Mouse (Mus musculus) small intestine, adult 2 months (tissue): Measurements from ENCODE around the gene Il10rb. TPM values are rescaled to one million over a fixed set of nuclear protein-coding genes. Genes with fewer than 3 reads are reported as not detected.
A peak's percentile ranks its signal among the peaks of the same experiment; 100 is the strongest.

Source experiments
- H3K27ac ChIP-seq: fragments of 200-500 bp; 2 replicates; pipeline ENCODE4 v1.5.1; 2012; ENCODE audit warnings: low read depth, low read length, control low read depth, inconsistent platforms; ENCODE audit not compliant: insufficient read depth
- H3K27me3 ChIP-seq: fragments of 200-500 bp; 2 replicates; pipeline ENCODE4 v1.6.1; 2012; ENCODE audit warnings: mild to moderate bottlenecking, moderate library complexity, low read length, inconsistent platforms; ENCODE audit not compliant: control insufficient read depth, insufficient read depth
- H3K36me3 ChIP-seq: fragments of 200-500 bp; 2 replicates; pipeline ENCODE4 v1.6.1; 2012; ENCODE audit warnings: mild to moderate bottlenecking, low read length, control low read depth, inconsistent platforms; ENCODE audit not compliant: control insufficient read depth, insufficient read depth
- H3K4me1 ChIP-seq: fragments of 200-500 bp; 2 replicates; pipeline ENCODE4 v1.6.1; 2012; ENCODE audit warnings: low read length, inconsistent platforms, mixed read lengths; ENCODE audit not compliant: control insufficient read depth, insufficient read depth, insufficient read length
- H3K4me3 ChIP-seq: fragments of 200-500 bp; 2 replicates; pipeline ENCODE4 v1.5.1; 2012; ENCODE audit warnings: low read depth, mild to moderate bottlenecking, control low read depth, inconsistent platforms, low read length, moderate library complexity
- CTCF ChIP-seq: fragments of 200-500 bp; IDR thresholded peaks from 2 replicates; pipeline ENCODE4 v1.5.1; 2012; ENCODE audit warnings: low read depth, mild to moderate bottlenecking, control low read depth, inconsistent platforms, low read length, moderate library complexity, mixed read lengths; ENCODE audit not compliant: insufficient replicate concordance, insufficient read length; ENCODE audit errors: extremely low read depth
- POLR2A ChIP-seq: fragments of 200-500 bp; IDR thresholded peaks from 2 replicates; pipeline ENCODE4 v1.6.1; 2012; ENCODE audit warnings: low read depth, mild to moderate bottlenecking, control low read depth, inconsistent platforms, low read length, moderate library complexity
- whole genome bisulfite sequencing: fragments of 180-500 bp; shearing (Covaris S2); methylation state at CpG from one replicate; pipeline ENCODE4 v1.1.7; 2018; 5-methylcytosine and 5-hydroxymethylcytosine counted together
- polyA plus RNA-seq: library from polyadenylated mRNA; depleted of rRNA; stranded (reverse); fragments of >200 nt; gene quantifications from 2 replicates; pipeline ENCODE4 v1.2.3, GENCODE M21; 2012

Il10rb gene
- polyA plus RNA-seq, 1 experiment = 51.2 TPM

GRCm38 (mm10) chr16:91459841-91460370 lies 53.9 kb downstream of the Il10rb start:
- Histone ChIP-seq H3K27me3 (no peaks in the 10 kb centered on the region), H3K27ac (no peak overlapping the region), H3K36me3 (no peaks in the 10 kb centered on the region), H3K4me1 (peaks cover 5% of the 10 kb centered on the region), H3K4me3 (no peak overlapping the region)
- no peak for TF ChIP-seq POLR2A
- TF ChIP-seq CTCF = peak; percentile 62; the same call in 1 of the 2 replicates
- 66% methylated on average over 11 of the region's 11 CpGs for WGBS

DNA sequence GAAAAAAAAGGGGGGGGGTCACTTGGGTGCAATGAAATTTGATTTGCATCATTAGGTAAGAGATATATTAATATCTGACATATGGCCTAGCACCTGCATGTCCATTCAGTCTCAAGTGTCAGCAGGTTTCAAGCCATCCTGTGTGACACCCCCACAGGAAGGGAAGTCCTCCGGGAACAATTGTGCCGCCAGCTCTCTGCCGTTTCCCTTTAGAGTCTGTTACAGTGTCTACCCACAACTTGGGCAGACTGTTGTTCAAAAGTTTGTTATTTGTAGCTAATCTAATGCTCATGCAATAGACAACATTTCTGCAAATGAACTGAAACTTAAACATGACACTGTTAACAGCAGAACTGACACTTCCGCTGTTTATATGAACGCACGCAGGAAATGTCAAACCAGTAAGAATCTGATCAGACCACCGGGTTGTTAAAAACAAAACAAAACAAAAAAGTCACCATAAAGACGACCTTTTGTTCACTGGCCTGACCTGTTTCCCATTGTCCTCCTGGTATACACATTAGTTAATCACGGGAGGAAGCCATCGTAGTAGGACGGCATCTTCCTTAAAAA lies 55.2 kb downstream of the Il10rb start:
- Histone ChIP-seq H3K27ac (peak overlapping the region; percentile 32), H3K36me3 (no peaks in the 10 kb centered on the region), H3K27me3 (no peaks in the 10 kb centered on the region), H3K4me1 (peaks cover 2% of the 10 kb centered on the region; the same call in 1 of the 2 replicates), H3K4me3 (no peak overlapping the region)
- WGBS = 70% methylated on average over 11 of the region's 11 CpGs
- no peak for TF ChIP-seq POLR2A
- TF ChIP-seq CTCF = no peak

DNA sequence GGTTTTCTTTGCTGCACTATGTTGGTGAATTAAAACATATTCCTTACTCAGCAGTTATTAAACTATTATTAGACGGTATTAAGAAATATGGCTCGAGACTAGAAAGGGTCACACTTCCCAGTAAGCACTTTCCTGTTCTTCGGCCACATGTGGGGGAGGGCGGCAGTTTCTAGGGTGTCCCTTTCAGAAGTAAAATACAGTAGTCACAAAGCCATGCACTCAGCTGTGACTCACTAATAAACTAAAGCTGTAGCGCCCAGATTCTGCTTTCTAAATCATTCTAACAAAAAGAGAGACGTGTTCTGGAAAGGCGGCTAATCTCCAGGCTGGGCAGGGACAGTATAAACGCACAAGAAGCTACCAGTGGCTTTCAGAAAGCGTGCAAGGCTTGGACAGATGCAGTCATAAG lies 55.8 kb downstream of the Il10rb start:
- no peaks in the 10 kb centered on the region for H3K36me3 ChIP-seq
- no peaks in the 10 kb centered on the region for H3K27me3 ChIP-seq
- no peak for TF ChIP-seq POLR2A
- TF ChIP-seq CTCF = no peak
- 58% methylated on average over 9 of the region's 9 CpGs for WGBS
- H3K4me3 ChIP-seq = no peak overlapping the region
- peaks cover 2% of the 10 kb centered on the region; the same call in 1 of the 2 replicates for H3K4me1 ChIP-seq
- peak overlapping the region; percentile 57; the same call in 1 of the 2 replicates for H3K27ac ChIP-seq

- H3K27me3 ChIP-seq = no peaks in the 10 kb centered on the region
- H3K27ac ChIP-seq = 0 out of 2 replicates have a peak overlapping the region, but pooled peaks have one; percentile 12
- H3K4me1 ChIP-seq = peaks cover 2% of the 10 kb centered on the region; the same call in 1 of the 2 replicates
- TF ChIP-seq CTCF (no peak), POLR2A (no peak)
- no peaks in the 10 kb centered on the region for H3K36me3 ChIP-seq
- no peak overlapping the region for H3K4me3 ChIP-seq
- WGBS = 85% methylated on average over 3 of the region's 3 CpGs
These were observed 56.7 kb downstream of the Il10rb start for GRCm38 (mm10) chr16:91462644-91463043.

DNA sequence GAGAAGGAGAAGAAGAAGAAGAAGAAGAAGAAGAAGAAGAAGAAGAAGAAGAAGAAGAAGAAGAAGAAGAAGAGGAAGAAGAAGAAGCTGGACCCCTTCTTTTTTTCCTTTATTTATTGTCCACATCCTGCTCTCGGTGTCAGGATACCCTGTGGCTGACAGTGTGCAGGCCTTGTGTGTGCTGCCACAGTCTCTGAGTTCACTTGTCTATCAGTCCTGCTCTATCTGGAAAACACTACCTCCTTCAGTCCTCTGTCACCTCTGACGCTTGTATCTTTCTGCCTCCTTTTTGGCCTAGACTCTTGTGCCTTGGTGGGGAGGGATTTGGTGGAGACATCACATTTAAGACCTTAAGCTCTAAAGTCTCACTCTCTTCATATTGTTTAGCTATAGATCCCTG lies 57.4 kb downstream of the Il10rb start:
- no peak overlapping the region for H3K4me3 ChIP-seq

DNA sequence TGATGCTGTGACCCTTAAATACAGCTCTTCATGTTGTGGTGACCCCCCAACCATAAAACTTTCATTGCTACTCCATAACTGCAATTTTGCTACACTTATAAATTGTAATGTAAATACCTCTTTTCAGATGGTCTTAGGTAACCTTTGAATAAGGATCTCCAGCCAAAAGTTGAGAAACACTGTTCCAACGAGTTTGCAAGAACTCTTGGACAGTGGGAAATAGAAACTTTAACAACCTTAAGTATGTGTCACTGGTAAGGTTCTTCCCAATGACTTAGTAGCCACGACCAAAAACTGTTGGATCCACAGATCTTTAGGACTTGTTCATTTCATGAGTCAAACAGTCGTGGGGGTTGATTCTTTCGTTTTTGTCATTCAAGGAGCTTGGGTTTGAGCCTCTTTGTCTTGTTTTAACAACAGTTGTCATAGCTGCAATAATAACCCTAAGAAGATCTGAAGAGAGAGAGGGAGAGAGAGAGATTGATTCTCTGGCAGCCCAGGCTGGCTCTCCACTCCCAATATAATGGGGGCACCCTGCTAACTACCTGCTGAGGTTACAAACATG lies 58.0 kb downstream of the Il10rb start:
- 78% methylated on average over 4 of the region's 4 CpGs for WGBS
- Histone ChIP-seq H3K27me3 (no peaks in the 10 kb centered on the region), H3K36me3 (no peaks in the 10 kb centered on the region), H3K4me3 (no peak overlapping the region), H3K4me1 (peaks cover 2% of the 10 kb centered on the region; the same call in 1 of the 2 replicates), H3K27ac (no peak overlapping the region)
- TF ChIP-seq CTCF = no peak
- no peak for TF ChIP-seq POLR2A

More for the DNA sequence above, 57.4 kb downstream of the Il10rb start:
- Histone ChIP-seq H3K27ac (no peak overlapping the region), H3K4me1 (peaks cover 2% of the 10 kb centered on the region; the same call in 1 of the 2 replicates), H3K27me3 (no peaks in the 10 kb centered on the region), H3K36me3 (no peaks in the 10 kb centered on the region)
- 74% methylated on average over 2 of the region's 2 CpGs for WGBS
- TF ChIP-seq CTCF (no peak), POLR2A (no peak)
